Mouse (Mus musculus): ENCODE results near the gene Sfxn4. TPM values are rescaled to one million over a fixed set of nuclear protein-coding genes. Genes with fewer than 3 reads are reported as not detected.
A peak's percentile ranks its signal among the peaks of the same experiment; 100 is the strongest.

Gene Sfxn4
- 7.9 and 10.1 TPM in 2 replicates for polyA plus RNA-seq (2016; fragmentation: Nextera tagmentation; extraction: Ambion mirVana)

DNA sequence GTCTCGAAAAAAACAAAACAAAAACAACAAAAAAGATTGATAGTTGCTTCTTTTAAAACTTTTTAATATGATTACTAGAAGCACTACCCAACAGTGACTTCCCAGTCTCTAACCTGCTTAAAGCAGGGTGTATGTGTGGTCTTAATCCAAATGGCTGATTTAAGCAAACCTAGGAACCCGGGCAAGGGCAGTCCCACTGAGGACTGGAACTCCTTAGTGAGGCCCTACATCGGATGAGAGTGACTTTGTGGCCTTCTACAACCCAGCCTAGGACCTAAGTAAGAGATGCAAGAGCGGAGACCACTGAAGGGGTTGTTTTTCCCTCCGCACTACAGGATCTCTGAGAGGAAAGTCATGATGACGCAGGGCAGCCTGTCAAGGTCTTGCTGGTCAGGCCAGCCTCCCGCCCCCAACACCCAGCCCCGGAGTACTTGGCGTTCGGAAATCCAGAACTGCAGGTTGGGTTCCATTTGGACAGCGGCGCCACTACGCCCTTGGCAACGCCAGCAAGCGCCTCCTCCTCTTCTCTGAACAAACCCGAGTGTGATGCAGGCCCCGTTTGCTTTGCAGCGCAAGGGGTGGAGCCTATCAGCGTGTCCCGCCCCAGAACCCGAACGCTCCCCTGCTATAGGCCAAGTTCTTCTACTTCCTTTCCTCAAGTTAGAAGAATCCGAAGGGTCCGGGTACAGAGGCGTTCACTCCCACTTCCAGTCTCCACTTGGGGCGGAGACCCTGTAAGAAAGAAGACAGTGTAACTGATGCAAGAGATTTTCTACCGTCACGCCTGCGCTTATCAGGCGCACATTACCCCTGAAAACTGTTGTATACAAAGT is at the start of gene Sfxn4:
TSS of gene Sfxn4 (minus strand) at position 612 of the 833 bp plus-strand sequence.
- Histone ChIP-seq H3K4me1 (no peaks in the 10 kb centered on the region), H3K27ac (peak within 1 kb of the TSS; percentile 87), H3K36me3 (peaks cover 29% of the 10 kb centered on the region), H3K4me3 (peak within 1 kb of the TSS; percentile 71), H3K9me3 (no peaks in the 10 kb centered on the region), H3K27me3 (ENCODE audit: insufficient read depth, poor library complexity, severe bottlenecking) (no peaks in the 10 kb centered on the region)
- DNase-seq (ENCODE audit: low spot score) = peak; percentile 97
- 4% methylated on average over 30 of the region's 30 CpGs for WGBS

DNA sequence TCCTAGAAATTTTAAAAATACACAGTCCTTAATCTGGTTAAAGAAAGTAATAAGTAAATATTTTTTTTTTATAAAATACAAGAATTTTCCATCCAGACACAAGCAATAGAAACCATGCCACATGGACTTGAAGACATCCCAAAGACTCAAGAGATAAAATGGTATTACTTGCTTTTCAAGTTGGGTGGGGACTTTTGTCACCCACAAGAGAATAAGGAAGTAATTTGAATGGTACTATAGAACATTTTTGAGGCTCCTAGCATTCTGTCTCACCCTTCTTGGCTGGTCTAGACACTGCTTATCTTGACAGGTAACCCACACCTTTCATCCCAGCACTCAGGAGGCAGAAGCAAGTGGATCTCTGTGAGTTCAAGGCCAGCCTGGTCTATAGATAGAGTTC is 49.0 kb upstream of the Sfxn4 start:
- H3K27me3 ChIP-seq (ENCODE audit: insufficient read depth, poor library complexity, severe bottlenecking) = no peaks in the 10 kb centered on the region

DNA sequence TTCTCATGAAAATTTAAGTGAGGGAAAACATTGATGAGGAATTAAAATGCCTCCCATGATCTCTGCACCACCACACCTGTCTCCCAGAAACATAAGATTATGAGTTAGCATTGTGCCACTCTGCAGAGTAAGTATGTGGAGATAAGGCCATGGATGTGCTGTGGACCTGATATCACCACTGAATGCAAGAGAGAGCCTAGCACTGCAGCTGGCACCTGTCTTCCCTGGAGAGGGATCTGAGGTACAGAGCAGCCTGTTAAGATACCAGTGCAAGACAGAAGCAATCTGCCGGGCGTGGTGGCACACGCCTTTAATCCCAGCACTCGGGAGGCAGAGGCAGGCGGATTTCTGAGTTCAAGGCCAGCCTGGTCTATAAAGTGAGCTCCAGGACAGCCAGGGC is 44.2 kb upstream of the Sfxn4 start:
- no peak for DNase-seq (ENCODE audit: low spot score)
- H3K9me3 ChIP-seq = no peaks in the 10 kb centered on the region

More for the DNA sequence above, 49.0 kb upstream of the Sfxn4 start:
- Histone ChIP-seq H3K27ac (no peak overlapping the region), H3K36me3 (no peaks in the 10 kb centered on the region), H3K4me1 (peaks cover 18% of the 10 kb centered on the region), H3K4me3 (no peak overlapping the region), H3K9me3 (no peaks in the 10 kb centered on the region)
- no peak for DNase-seq (ENCODE audit: low spot score)

DNA sequence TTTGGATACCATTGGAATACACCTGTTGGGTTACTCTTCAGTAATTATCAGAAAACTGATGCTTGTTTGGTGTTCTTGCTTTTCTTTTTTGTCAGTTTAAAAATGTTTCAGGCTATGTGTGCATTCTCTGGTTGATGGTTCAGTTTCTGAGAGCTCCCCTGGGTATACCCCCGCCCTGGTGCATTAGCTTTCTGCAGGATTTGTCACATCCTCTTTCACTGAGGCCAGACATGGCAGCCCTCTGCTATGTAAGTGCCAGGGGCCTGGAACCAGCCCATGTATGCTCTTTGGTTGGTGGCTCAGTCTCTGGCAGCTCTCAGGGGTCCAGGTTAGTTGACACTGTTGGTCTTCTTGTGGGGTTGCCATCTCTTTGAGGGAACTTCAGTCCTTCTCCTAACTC is 42.7 kb upstream of the Sfxn4 start:
- H3K4me1 ChIP-seq = peaks cover 8% of the 10 kb centered on the region; the same call in 1 of the 2 replicates
- H3K27ac ChIP-seq = no peak overlapping the region
- 85% methylated on average over 1 of the region's 1 CpGs for WGBS
- no peaks in the 10 kb centered on the region for H3K27me3 ChIP-seq (ENCODE audit: insufficient read depth, poor library complexity, severe bottlenecking)
- H3K36me3 ChIP-seq = 0 out of 2 replicates have a peak, but pooled peaks cover 2% of the 10 kb centered on the region
- no peak for DNase-seq (ENCODE audit: low spot score)
- H3K9me3 ChIP-seq = no peaks in the 10 kb centered on the region
- no peak overlapping the region for H3K4me3 ChIP-seq

More for the DNA sequence above, 44.2 kb upstream of the Sfxn4 start:
- 92% methylated on average over 5 of the region's 5 CpGs for WGBS
- Histone ChIP-seq H3K36me3 (0 out of 2 replicates have a peak, but pooled peaks cover 1% of the 10 kb centered on the region), H3K4me3 (no peak overlapping the region), H3K4me1 (peaks cover 8% of the 10 kb centered on the region; the same call in 1 of the 2 replicates), H3K27ac (no peak overlapping the region), H3K27me3 (ENCODE audit: insufficient read depth, poor library complexity, severe bottlenecking) (no peaks in the 10 kb centered on the region)

DNA sequence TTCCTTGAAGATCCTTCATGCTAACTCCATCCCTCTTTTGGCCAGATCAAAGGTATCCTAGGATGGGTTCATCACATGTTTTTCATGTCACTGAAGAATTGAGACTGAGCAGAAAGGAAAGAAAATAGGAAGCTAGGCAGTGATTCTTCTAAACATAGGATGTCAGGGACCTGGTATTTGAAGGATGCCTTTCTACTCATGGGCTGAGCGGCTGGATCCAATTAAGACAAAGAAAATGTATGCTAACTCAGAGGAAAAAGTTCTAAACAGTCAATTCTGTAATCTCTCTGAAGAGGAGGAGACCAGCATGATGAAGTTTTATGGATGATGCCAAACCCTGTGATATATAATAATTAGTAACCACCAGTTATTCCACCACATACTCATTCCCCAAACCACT is 41.9 kb upstream of the Sfxn4 start:
- no peaks in the 10 kb centered on the region for H3K9me3 ChIP-seq
- WGBS = 86% methylated on average over 1 of the region's 1 CpGs
- H3K36me3 ChIP-seq = 0 out of 2 replicates have a peak, but pooled peaks cover 2% of the 10 kb centered on the region
- H3K27me3 ChIP-seq (ENCODE audit: insufficient read depth, poor library complexity, severe bottlenecking) = no peaks in the 10 kb centered on the region
- H3K27ac ChIP-seq = no peak overlapping the region
- DNase-seq (ENCODE audit: low spot score) = no peak
- H3K4me3 ChIP-seq = no peak overlapping the region
- peaks cover 8% of the 10 kb centered on the region; the same call in 1 of the 2 replicates for H3K4me1 ChIP-seq

DNA sequence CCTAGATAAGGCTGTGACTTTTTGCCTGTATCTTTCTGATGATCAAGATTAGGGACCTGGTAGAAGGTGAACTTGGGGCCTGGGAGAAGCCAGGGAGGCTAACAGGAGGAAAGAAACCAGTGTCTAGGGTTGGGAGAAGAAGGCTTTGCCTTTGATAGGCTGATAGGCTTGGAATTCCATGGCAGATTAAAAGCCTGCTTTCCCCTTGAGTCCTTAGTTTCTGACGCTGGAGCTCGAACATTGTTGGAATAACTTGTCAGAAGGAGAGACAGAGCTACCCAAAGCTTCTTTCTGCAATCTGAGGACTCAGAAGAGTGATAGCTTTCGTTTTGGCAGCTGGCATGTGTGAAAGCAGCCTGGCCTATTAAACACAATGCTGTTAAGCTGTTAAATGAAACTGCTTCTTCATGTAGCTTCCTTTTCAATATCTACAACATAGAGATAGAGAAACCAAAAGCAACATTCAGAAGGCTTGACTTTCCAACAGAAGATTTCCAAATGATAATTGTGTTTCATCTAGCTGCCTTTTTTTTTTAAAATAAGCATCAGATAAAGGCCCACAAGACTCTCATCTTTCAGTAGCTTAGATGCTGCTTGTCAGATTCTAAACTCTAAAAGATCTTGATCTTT is 34.1 kb upstream of the Sfxn4 start:
- H3K9me3 ChIP-seq = no peaks in the 10 kb centered on the region
- peaks cover 16% of the 10 kb centered on the region for H3K4me1 ChIP-seq
- H3K27me3 ChIP-seq (ENCODE audit: insufficient read depth, poor library complexity, severe bottlenecking) = no peaks in the 10 kb centered on the region
- WGBS = 8% methylated on average over 3 of the region's 3 CpGs
- DNase-seq (ENCODE audit: low spot score) = no peak
- peak overlapping the region; percentile 42; the same call in 1 of the 2 replicates for H3K27ac ChIP-seq
- peak overlapping the region; percentile 27; the same call in 1 of the 2 replicates for H3K4me3 ChIP-seq
- no peaks in the 10 kb centered on the region for H3K36me3 ChIP-seq

DNA sequence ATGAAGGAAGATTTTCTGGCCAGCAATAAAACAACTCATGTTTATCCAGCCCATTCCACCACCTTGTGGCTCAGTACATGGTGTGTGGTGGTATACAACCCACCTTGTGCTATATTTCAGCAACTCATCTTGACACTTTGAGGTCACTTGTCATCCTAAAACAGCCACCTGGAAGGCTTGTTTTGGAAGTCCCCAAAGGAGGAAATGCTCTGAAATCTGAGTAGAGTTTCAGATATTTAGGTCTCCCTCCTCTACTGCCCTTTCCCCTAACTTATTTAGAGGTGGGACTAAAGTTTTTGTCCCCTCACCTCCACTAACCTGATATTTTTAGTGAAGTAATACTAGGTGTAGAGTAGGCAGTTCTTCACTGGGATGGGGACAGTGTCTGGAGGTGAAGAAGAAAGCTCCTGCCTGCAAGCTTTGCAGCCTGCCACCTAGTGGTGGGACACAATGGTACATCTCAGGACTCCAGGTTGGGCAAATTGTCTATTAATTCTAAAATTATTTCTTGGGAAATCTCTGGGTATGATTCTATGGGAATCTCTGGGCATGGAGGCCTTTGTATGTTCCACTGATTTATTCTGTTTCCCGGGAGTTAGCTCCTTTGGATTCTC is 30.8 kb upstream of the Sfxn4 start:
- H3K4me1 ChIP-seq = peaks cover 22% of the 10 kb centered on the region
- 19% methylated on average over 1 of the region's 1 CpGs for WGBS
- H3K27ac ChIP-seq = no peak overlapping the region
- peak; percentile 84 for DNase-seq (ENCODE audit: low spot score)
- H3K27me3 ChIP-seq (ENCODE audit: insufficient read depth, poor library complexity, severe bottlenecking) = no peaks in the 10 kb centered on the region
- no peaks in the 10 kb centered on the region for H3K9me3 ChIP-seq
- no peaks in the 10 kb centered on the region for H3K36me3 ChIP-seq
- H3K4me3 ChIP-seq = peak overlapping the region; percentile 86

DNA sequence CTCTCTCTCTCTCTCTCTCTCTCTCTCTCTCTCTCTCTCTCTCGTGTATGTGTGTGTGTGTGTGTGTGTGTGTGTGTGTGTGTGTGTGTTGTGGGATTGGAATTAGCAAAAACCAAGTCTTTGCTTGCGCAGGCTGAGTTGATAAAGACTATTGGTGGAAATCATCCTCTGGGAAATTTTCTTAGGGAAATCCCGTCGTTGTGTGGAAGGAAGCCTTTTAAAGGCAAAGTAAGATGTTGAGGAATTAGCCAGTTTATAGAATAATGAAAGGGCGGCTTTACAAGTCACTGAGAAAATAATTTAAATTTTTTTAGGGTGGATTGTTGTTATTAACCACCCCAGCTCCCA is 29.8 kb upstream of the Sfxn4 start:
- H3K9me3 ChIP-seq = no peaks in the 10 kb centered on the region
- no peaks in the 10 kb centered on the region for H3K27me3 ChIP-seq (ENCODE audit: insufficient read depth, poor library complexity, severe bottlenecking)
- H3K4me1 ChIP-seq = peaks cover 22% of the 10 kb centered on the region
- H3K27ac ChIP-seq = peak overlapping the region; percentile 96; the same call in 1 of the 2 replicates
- no peaks in the 10 kb centered on the region for H3K36me3 ChIP-seq
- no peak for DNase-seq (ENCODE audit: low spot score)
- 14% methylated on average over 4 of the region's 5 CpGs for WGBS
- peak overlapping the region; percentile 86 for H3K4me3 ChIP-seq

DNA sequence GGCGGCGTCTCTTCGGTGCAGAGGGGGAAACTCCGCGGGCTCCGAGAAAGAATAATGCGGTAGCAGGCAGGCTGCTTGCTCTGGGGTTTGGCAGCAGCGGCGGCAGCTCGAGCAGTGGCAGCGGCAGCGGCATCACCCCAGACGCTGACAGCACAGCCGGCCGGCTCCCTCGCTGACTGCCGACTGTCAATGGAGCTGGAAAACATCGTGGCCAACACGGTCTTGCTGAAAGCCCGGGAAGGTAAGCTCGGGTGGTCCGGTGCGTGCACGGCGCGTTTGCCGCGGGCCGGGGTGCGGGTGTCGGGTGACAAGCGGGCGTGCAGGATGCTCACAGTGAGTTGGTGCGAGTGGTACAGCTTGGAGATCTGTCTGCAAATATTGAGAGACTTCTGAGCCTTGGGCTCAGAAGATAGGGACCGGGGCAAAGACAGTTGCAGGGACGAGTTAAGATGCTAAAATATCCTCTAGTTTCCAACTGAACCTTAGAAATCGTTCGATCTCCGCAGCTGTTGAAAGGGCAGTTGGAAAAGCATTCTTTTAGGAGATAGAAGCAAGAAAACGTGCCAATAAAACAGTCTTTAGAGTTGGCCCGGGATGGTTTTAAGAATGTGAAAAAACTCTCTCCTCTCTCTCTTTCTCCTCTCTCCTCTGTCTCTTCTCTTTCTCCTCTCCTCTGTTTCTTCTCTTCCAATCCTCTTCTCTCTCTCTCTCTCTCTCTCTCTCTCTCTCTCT is 29.3 kb upstream of the Sfxn4 start:
- Histone ChIP-seq H3K4me3 (peak overlapping the region; percentile 86), H3K27me3 (ENCODE audit: insufficient read depth, poor library complexity, severe bottlenecking) (no peaks in the 10 kb centered on the region), H3K9me3 (no peaks in the 10 kb centered on the region), H3K27ac (peak overlapping the region; percentile 96), H3K36me3 (no peaks in the 10 kb centered on the region), H3K4me1 (peaks cover 19% of the 10 kb centered on the region)
- peak; percentile 87 for DNase-seq (ENCODE audit: low spot score)
- under 1% methylated on average over 40 of the region's 41 CpGs for WGBS

DNA sequence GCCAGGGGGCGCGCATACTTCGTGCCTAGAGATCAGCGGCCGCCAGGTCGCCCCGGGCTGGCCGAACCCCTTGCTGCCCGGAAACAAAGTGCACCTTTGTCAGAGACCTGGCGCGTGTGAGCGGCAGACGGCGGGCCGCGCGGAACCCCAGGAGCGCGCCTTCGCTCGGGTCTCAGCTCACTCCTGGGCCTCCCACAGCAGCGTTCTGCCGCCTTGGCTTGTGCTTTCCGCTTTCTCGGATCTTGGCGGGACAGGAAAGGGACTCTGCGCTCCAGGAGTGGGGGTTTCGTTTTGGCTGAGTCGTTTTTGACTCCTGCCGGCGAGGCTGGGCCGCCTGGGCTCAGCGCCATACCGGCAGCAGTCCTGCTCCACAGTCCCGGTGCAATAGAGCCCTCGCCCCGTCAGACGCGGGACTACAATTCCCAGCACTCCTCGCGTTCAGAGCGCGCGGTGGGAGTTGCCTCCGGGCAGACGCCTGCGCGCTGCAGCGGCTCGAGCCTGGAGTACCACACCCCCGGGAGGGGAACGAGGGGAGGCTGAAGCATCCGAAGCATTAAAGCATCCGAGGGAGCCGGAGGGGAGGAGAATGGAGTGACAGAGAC is 28.5 kb upstream of the Sfxn4 start, which contains the start of gene Grk5:
TSS of gene Grk5 (plus strand) at position 36 of the 602 bp plus-strand sequence.
- Histone ChIP-seq H3K36me3 (no peaks in the 10 kb centered on the region), H3K4me3 (peak within 1 kb of the TSS; percentile 86)
- under 1% methylated on average over 55 of the region's 55 CpGs for WGBS

DNA sequence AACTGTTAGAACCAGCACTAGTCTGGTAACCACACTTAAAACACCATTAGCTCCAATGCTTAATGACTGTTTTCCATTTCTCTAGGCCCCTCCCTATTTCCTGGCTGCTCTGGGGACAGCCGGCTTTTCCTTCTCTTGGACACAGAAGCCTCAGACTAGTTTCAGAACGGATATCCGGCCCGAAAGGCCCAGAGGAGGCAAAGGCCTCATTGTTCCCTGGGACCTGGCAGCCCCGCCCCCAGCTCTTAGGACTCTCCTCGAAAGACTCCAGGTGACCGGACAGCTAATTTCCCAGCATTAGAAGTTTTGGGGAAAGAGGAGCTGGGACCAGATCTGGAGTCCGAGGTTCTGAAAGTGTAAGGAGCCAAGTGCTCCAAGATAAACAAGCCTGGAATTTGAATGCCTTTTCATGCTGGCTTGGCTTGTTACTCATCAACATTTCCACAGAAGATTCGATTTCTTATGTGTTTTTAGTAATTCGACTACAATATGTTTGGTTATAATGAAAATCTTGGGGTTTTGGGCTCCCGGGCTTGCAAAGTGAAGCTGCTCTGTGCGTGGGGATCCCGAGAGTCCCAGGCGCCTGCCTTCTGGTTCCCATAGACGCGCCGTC is 27.9 kb upstream of the Sfxn4 start:
- 10% methylated on average over 17 of the region's 17 CpGs for WGBS
- Histone ChIP-seq H3K27me3 (ENCODE audit: insufficient read depth, poor library complexity, severe bottlenecking) (no peaks in the 10 kb centered on the region), H3K4me1 (peaks cover 14% of the 10 kb centered on the region), H3K27ac (peak overlapping the region; percentile 96), H3K4me3 (peak overlapping the region; percentile 86), H3K9me3 (no peaks in the 10 kb centered on the region), H3K36me3 (no peaks in the 10 kb centered on the region)
- peak; percentile 90 for DNase-seq (ENCODE audit: low spot score)

More for the DNA sequence above, 28.5 kb upstream of the Sfxn4 start, which contains the start of gene Grk5:
- no peaks in the 10 kb centered on the region for H3K27me3 ChIP-seq (ENCODE audit: insufficient read depth, poor library complexity, severe bottlenecking)
- H3K27ac ChIP-seq = peak within 1 kb of the TSS; percentile 96
- peak; percentile 97 for DNase-seq (ENCODE audit: low spot score)
- no peaks in the 10 kb centered on the region for H3K9me3 ChIP-seq
- H3K4me1 ChIP-seq = peaks cover 14% of the 10 kb centered on the region

DNA sequence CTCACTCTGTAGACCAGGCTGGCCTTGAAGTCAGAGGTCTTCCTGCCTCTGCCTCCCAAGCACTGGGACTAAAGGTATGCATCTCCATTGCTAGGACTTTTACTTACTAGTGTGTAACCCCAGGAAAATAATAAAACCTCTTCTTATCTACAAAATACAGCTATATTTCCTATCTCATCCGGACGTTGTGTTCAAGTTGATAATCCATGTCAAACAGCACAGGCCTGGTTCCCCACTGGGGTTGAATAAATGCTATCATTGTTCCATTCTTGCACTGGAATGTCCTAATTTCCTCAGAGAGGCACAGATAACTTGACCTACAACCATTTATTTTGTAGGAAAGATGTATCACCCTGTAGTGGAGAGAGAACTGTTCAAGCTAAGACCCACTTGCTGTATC is 26.4 kb upstream of the Sfxn4 start:
- H3K9me3 ChIP-seq = no peaks in the 10 kb centered on the region
- no peak overlapping the region for H3K4me3 ChIP-seq
- H3K4me1 ChIP-seq = peaks cover 14% of the 10 kb centered on the region
- 73% methylated on average over 2 of the region's 2 CpGs for WGBS
- no peaks in the 10 kb centered on the region for H3K36me3 ChIP-seq
- no peaks in the 10 kb centered on the region for H3K27me3 ChIP-seq (ENCODE audit: insufficient read depth, poor library complexity, severe bottlenecking)
- DNase-seq (ENCODE audit: low spot score) = no peak
- no peak overlapping the region for H3K27ac ChIP-seq
